Mouse (Mus musculus) heart, postnatal 0 days (tissue): ENCODE measurements around the gene Aatf.

Experiments
- CTCF ChIP-seq: IDR thresholded peaks from 2 replicates; pipeline ENCODE4 v1.5.1; 2016; ENCODE audit warnings: antibody characterized with exemption, control low read depth, low read depth
- EP300 ChIP-seq: IDR thresholded peaks from 2 replicates; pipeline ENCODE4 v1.6.1; 2016; ENCODE audit warnings: antibody characterized with exemption, low read depth

DNA sequence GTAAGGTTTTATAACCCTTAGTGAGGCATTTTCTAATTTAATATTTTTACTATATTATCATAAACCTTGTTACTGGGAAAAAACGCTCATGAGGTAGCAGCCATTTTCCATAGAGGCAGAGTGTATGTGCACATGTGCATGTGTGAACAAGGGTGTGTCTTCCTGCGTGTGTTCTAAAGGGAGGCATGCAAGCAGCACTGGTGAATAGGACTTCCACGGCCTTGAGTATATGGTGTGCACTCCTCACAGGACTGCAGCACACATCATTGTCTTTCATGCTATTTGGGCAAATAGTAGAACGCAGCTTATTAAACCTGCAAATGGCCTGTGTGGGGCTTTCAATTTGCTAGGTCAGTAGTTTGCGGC, 86.7 kb downstream of the Aatf start:
- TF ChIP-seq EP300 (no peak), CTCF (no peak)
